ENCODE assay signal across 17 mouse cellular contexts in the genomic region with DNA sequence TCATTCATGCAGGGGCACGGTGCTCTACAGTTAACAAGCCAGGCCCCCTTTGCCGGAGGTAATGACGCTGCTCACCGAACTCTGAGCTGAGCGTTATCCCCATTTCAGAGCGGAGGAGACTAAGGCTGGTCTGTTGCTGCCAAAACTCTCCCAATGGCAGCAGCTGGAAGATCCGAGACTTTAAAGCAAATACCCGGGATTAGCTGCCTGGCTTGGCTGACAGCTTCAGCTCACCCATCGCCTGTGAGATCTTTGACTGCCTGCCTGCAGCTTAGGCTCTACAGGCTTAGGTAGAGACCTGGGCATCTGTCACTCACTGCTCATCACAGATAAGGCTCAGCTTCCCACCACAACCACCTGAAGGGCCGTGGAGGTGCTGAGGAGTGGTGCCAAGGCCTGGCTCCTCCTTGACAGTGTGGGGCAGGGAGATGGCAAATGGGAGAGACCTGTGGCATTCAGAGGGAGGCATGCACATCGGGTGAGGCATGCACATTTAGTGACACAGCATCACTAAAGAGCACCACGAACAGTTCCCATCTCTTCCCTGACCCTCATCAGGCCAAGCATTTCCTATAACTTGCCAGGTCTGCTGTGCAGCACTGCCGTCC. TPM values are rescaled to one million over a fixed set of nuclear protein-coding genes. Genes with fewer than 3 reads are reported as not detected.
DNase-seq lines count a peak whose midpoint lies in the region; ATAC-seq lines count a peak whose summit lies in the region.
"Had no signal": no experiment of that assay in that cellular context is flagged by ENCODE, and none has a peak within 500 bp of the region (broad histone marks: within the 10 kb centered on the region; RNA-seq: fewer than 3 reads in every experiment).

No protein-coding gene starts in this region.

- no peaks in the 10 kb centered on the region for H3K9me3 ChIP-seq in embryonic facial prominence, embryonic 13.5 days
- no peaks in the 10 kb centered on the region for H3K9me3 ChIP-seq in hindbrain, embryonic 12.5 days (replicated peaks)
- H3K9me3 ChIP-seq in midbrain, embryonic 14.5 days (ENCODE audit: control insufficient read depth, low read length), result no peaks in the 10 kb centered on the region
- H3K9me3 ChIP-seq: limb, embryonic 15.5 days; stomach, embryonic 15.5 days had no signal

- peak overlapping the region; percentile 28; the same call in 1 of the 2 replicates for H3K27ac ChIP-seq in embryonic facial prominence, embryonic 13.5 days
- no peak overlapping the region; the same call in 1 of the 2 replicates for H3K27ac ChIP-seq in hindbrain, embryonic 12.5 days
- H3K27ac ChIP-seq in midbrain, embryonic 14.5 days (replicated peaks; ENCODE audit: low read depth, low read length), result peak overlapping the region; percentile 50
- H3K27ac ChIP-seq: limb, embryonic 15.5 days; stomach, embryonic 15.5 days had no signal

- 41% methylated on average over 13 of the region's 13 CpGs for WGBS in embryonic facial prominence, embryonic 13.5 days
- 56% methylated on average over 13 of the region's 13 CpGs for WGBS in hindbrain, embryonic 12.5 days
- WGBS in midbrain, embryonic 14.5 days, result 26% methylated on average over 13 of the region's 13 CpGs

- H3K4me1 ChIP-seq in embryonic facial prominence, embryonic 13.5 days, result peaks cover 9% of the 10 kb centered on the region; the same call in 1 of the 2 replicates
- peaks cover 34% of the 10 kb centered on the region for H3K4me1 ChIP-seq in hindbrain, embryonic 12.5 days
- peaks cover 29% of the 10 kb centered on the region for H3K4me1 ChIP-seq in midbrain, embryonic 14.5 days (ENCODE audit: control insufficient read depth, insufficient read depth, low read length)
- H3K4me1 ChIP-seq: limb, embryonic 15.5 days; stomach, embryonic 15.5 days had no signal

- H3K4me3 ChIP-seq in embryonic facial prominence, embryonic 13.5 days, result no peak overlapping the region
- no peak overlapping the region for H3K4me3 ChIP-seq in hindbrain, embryonic 12.5 days
- H3K4me3 ChIP-seq in midbrain, embryonic 14.5 days (replicated peaks; ENCODE audit: low read depth, low read length), result no peak overlapping the region
- H3K4me3 ChIP-seq: limb, embryonic 15.5 days; stomach, embryonic 15.5 days had no signal

- ATAC-seq in embryonic facial prominence, embryonic 13.5 days (ENCODE audit: insufficient number of reproducible peaks, insufficient read depth, low FRiP score, low TSS enrichment, low read depth), result no peak
- ATAC-seq in hindbrain, embryonic 12.5 days (ENCODE audit: low FRiP score), result no peak
- ATAC-seq in midbrain, embryonic 14.5 days (ENCODE audit: low FRiP score, low TSS enrichment), result 0 out of 2 replicates have a peak, but pooled peaks have one; percentile 8
- ATAC-seq: CD4-positive, CD25-positive, alpha-beta regulatory T cell, adult 4 months; intestine, embryonic 16.5 days had no signal

- H3K4me2 ChIP-seq in embryonic facial prominence, embryonic 13.5 days, result no peak overlapping the region
- no peak overlapping the region for H3K4me2 ChIP-seq in hindbrain, embryonic 12.5 days (replicated peaks)
- H3K4me2 ChIP-seq in midbrain, embryonic 14.5 days (ENCODE audit: low read length), result no peak overlapping the region
- H3K4me2 ChIP-seq: limb, embryonic 15.5 days; stomach, embryonic 15.5 days had no signal

- no peak overlapping the region for H3K9ac ChIP-seq in embryonic facial prominence, embryonic 13.5 days
- peak overlapping the region; percentile 24; the same call in 1 of the 2 replicates for H3K9ac ChIP-seq in hindbrain, embryonic 12.5 days
- H3K9ac ChIP-seq in midbrain, embryonic 14.5 days (replicated peaks; ENCODE audit: low read length), result no peak overlapping the region; the same call in 1 of the 2 replicates
- H3K9ac ChIP-seq: limb, embryonic 15.5 days; stomach, embryonic 15.5 days had no signal

- DNase-seq in left cerebral cortex, postnatal 4 days, result peak; percentile 36
- no peak for DNase-seq in left cerebral cortex, adult 11 months (ENCODE audit: low spot score)
- DNase-seq in midbrain, embryonic 14.5 days, result peak; percentile 64
- no peak for DNase-seq in B cell, adult 2 months
- no peak for DNase-seq in gastrocnemius, adult 18-20 months (ENCODE audit: low spot score)
- DNase-seq in ovary, adult 18-20 months (ENCODE audit: low spot score), result no peak
- DNase-seq: lung, adult 18-20 months; thymus, postnatal 25 days had no signal

- H3K27me3 ChIP-seq in embryonic facial prominence, embryonic 13.5 days, result no peaks in the 10 kb centered on the region
- no peaks in the 10 kb centered on the region for H3K27me3 ChIP-seq in hindbrain, embryonic 12.5 days
- H3K27me3 ChIP-seq in midbrain, embryonic 14.5 days (ENCODE audit: control insufficient read depth, insufficient read depth, low read length), result no peaks in the 10 kb centered on the region
- H3K27me3 ChIP-seq: limb, embryonic 15.5 days; stomach, embryonic 15.5 days had no signal

- H3K36me3 ChIP-seq in embryonic facial prominence, embryonic 13.5 days, result peaks cover 92% of the 10 kb centered on the region
- H3K36me3 ChIP-seq in hindbrain, embryonic 12.5 days, result peaks cover 79% of the 10 kb centered on the region
- peaks cover 54% of the 10 kb centered on the region for H3K36me3 ChIP-seq in midbrain, embryonic 14.5 days (ENCODE audit: control insufficient read depth, insufficient read depth, low read length)

- intact Hi-C loops in left cerebral cortex, postnatal 4 days (cut with DNase I), result no loop called here

RNA-seq across cellular contexts. Expression of a gene that starts 15.4 kb away (rescaled TPM):
- 10 to 100 TPM; 79.3 to 80.6 TPM for total RNA-seq in left cerebral cortex, postnatal 4 days (2021)
- polyA plus RNA-seq in embryonic facial prominence, embryonic 13.5 days (2015; fragmentation: Nextera tagmentation; extraction: Ambion mirVana), result 90.2 and 98.6 TPM in 2 replicates
- 88.8 TPM in 2 replicates for polyA plus RNA-seq in hindbrain, embryonic 12.5 days (2016; fragmentation: Nextera tagmentation; extraction: Ambion mirVana)
- polyA plus RNA-seq in midbrain, embryonic 14.5 days (2014; fragmentation: Nextera tagmentation; extraction: Ambion mirVana), result 92.3 and 109 TPM in 2 replicates
- 10 to 100 TPM; 12.4 TPM for total RNA-seq in gastrocnemius, adult 18-20 months (2021)

RNA-seq across cellular contexts. Expression of a gene that starts 23.3 kb away (rescaled TPM):
- 10 to 100 TPM; 36.4 to 37.1 TPM for total RNA-seq in left cerebral cortex, postnatal 4 days (2021)
- 49.0 and 50.2 TPM in 2 replicates for polyA plus RNA-seq in embryonic facial prominence, embryonic 13.5 days (2015; fragmentation: Nextera tagmentation; extraction: Ambion mirVana)
- polyA plus RNA-seq in hindbrain, embryonic 12.5 days (2016; fragmentation: Nextera tagmentation; extraction: Ambion mirVana), result 57.1 and 57.9 TPM in 2 replicates
- polyA plus RNA-seq in midbrain, embryonic 14.5 days (2014; fragmentation: Nextera tagmentation; extraction: Ambion mirVana), result 60.8 and 65.2 TPM in 2 replicates
- total RNA-seq in gastrocnemius, adult 18-20 months (2021), result 10 to 100 TPM; 19.4 to 20.0 TPM

RNA-seq across cellular contexts. Expression of a gene that starts 57.6 kb away (rescaled TPM):
- 1 to 10 TPM; 4.3 to 5.8 TPM for total RNA-seq in left cerebral cortex, postnatal 4 days (2021)
- 1.1 and 2.2 TPM in 2 replicates for polyA plus RNA-seq in embryonic facial prominence, embryonic 13.5 days (2015; fragmentation: Nextera tagmentation; extraction: Ambion mirVana)
- polyA plus RNA-seq in hindbrain, embryonic 12.5 days (2016; fragmentation: Nextera tagmentation; extraction: Ambion mirVana), result 5.5 and 6.6 TPM in 2 replicates
- polyA plus RNA-seq in midbrain, embryonic 14.5 days (2014; fragmentation: Nextera tagmentation; extraction: Ambion mirVana), result 8.4 and 10.8 TPM in 2 replicates
- total RNA-seq in gastrocnemius, adult 18-20 months (2021), result not detected
- total RNA-seq: adrenal gland, postnatal 36 days; left cerebral cortex, adult 18-20 months had no signal
- polyA plus RNA-seq: CD4-positive, CD25-positive, alpha-beta regulatory T cell, adult 4 months; gonadal fat pad, adult 2 months had no signal

Comparison
In these comparisons a context has a peak if more than half of its experiments do, and no peak if none do; other contexts are left out.
1. DNase-seq: peak in left cerebral cortex, postnatal 4 days (single experiment) and midbrain, embryonic 14.5 days (single experiment); none in left cerebral cortex, adult 11 months (single experiment), B cell, adult 2 months (0 of 2), gastrocnemius, adult 18-20 months (single experiment) and ovary, adult 18-20 months (single experiment).